Mouse (Mus musculus) hindbrain, embryonic 10.5 days (tissue): ENCODE measurements at regions not wholly inside any gene's neighbourhood (a gene's known extent, or its start where the extent isn't known, plus 50 kb on each side); places are given as distances from the start of the nearest gene placed in this dataset.

ENCODE experiments used
- DNase-seq: peaks from one replicate; pipeline ENCODE4 v3.0.0-alpha.2; 2017; ENCODE audit warnings: low spot score
- H3K27ac ChIP-seq: fragments of 300-500 bp; sonication (generic); 2 replicates; pipeline ENCODE4 v1.5.1; 2016; ENCODE audit warnings: mild to moderate bottlenecking, moderate library complexity
- H3K27me3 ChIP-seq: fragments of 300-500 bp; sonication (generic); 2 replicates; pipeline ENCODE4 v1.6.1; 2016; ENCODE audit warnings: mild to moderate bottlenecking; ENCODE audit not compliant: poor library complexity, insufficient read depth, severe bottlenecking
- H3K36me3 ChIP-seq: fragments of 300-500 bp; sonication (generic); 2 replicates; pipeline ENCODE4 v1.6.1; 2016; ENCODE audit warnings: mild to moderate bottlenecking, moderate library complexity
- H3K4me1 ChIP-seq: fragments of 300-500 bp; sonication (generic); replicated peaks from 2 replicates; pipeline ENCODE4 v1.6.1; 2016; ENCODE audit warnings: mild to moderate bottlenecking
- H3K4me3 ChIP-seq: fragments of 300-500 bp; sonication (generic); 2 replicates; pipeline ENCODE4 v1.5.1; 2016; ENCODE audit warnings: mild to moderate bottlenecking, moderate library complexity
- H3K9me3 ChIP-seq: fragments of 300-500 bp; sonication (generic); 2 replicates; pipeline ENCODE4 v1.6.1; 2016; ENCODE audit warnings: mild to moderate bottlenecking, moderate library complexity
- WGBS: fragments of 180-500 bp; shearing (Covaris S2); methylation state at CpG from one replicate; pipeline ENCODE4 v1.1.7; 2016; 5-methylcytosine and 5-hydroxymethylcytosine counted together

DNA sequence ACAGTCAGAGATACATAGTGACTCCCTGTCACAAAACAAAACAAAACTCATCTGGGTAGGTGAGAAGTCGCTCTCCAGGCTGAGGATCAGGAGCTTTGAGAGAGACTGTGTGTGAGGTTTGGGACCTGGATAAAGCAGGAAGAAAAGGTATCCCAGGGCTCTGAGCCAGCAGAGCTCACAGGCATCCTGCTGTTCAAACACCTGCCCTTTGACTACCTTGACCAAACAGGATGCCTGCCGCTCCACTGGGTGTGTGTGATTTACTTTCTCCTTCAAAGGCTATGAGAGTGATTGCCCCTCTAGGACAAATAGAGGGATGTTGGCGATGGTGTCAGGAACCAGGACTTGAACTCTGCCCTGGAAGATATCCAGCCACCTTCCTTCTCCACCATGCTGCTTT, 674.3 kb downstream of the Zfp706 start:
- DNase-seq = no peak
- Histone ChIP-seq H3K9me3 (no peaks in the 10 kb centered on the region), H3K4me3 (no peak overlapping the region), H3K36me3 (no peaks in the 10 kb centered on the region), H3K27me3 (no peaks in the 10 kb centered on the region), H3K27ac (no peak overlapping the region), H3K4me1 (no peaks in the 10 kb centered on the region)
- WGBS = 73% methylated on average over 3 of the region's 3 CpGs
